Mouse (Mus musculus) hindbrain, embryonic 10.5 days (tissue): ENCODE data around the gene Fam19a1. TPM values are rescaled to one million over a fixed set of nuclear protein-coding genes. Genes with fewer than 3 reads are reported as not detected.

Experiments
- DNase-seq: peaks from one replicate; pipeline ENCODE4 v3.0.0-alpha.2; 2017; ENCODE audit warnings: low spot score
- H3K27ac ChIP-seq: fragments of 300-500 bp; sonication (generic); 2 replicates; pipeline ENCODE4 v1.5.1; 2016; ENCODE audit warnings: mild to moderate bottlenecking, moderate library complexity
- H3K27me3 ChIP-seq: fragments of 300-500 bp; sonication (generic); 2 replicates; pipeline ENCODE4 v1.6.1; 2016; ENCODE audit warnings: mild to moderate bottlenecking; ENCODE audit not compliant: poor library complexity, insufficient read depth, severe bottlenecking
- H3K36me3 ChIP-seq: fragments of 300-500 bp; sonication (generic); 2 replicates; pipeline ENCODE4 v1.6.1; 2016; ENCODE audit warnings: mild to moderate bottlenecking, moderate library complexity
- H3K4me1 ChIP-seq: fragments of 300-500 bp; sonication (generic); replicated peaks from 2 replicates; pipeline ENCODE4 v1.6.1; 2016; ENCODE audit warnings: mild to moderate bottlenecking
- H3K4me3 ChIP-seq: fragments of 300-500 bp; sonication (generic); 2 replicates; pipeline ENCODE4 v1.5.1; 2016; ENCODE audit warnings: mild to moderate bottlenecking, moderate library complexity
- H3K9me3 ChIP-seq: fragments of 300-500 bp; sonication (generic); 2 replicates; pipeline ENCODE4 v1.6.1; 2016; ENCODE audit warnings: mild to moderate bottlenecking, moderate library complexity
- WGBS: fragments of 180-500 bp; shearing (Covaris S2); methylation state at CpG from one replicate; pipeline ENCODE4 v1.1.7; 2016; 5-methylcytosine and 5-hydroxymethylcytosine counted together
- polyA plus RNA-seq: library from polyadenylated mRNA; unstranded; fragments of >200 nt; fragmentation: Nextera tagmentation; extraction: Ambion mirVana; gene quantifications from 2 replicates; pipeline ENCODE4 v1.2.1, GENCODE M21; 2016

Fam19a1 gene
- polyA plus RNA-seq, 1 experiment from 2014 or later, result 1.9 TPM

GRCm38 (mm10) chr6:96459041-96459440 is 346.1 kb downstream of the Fam19a1 start:
- 74% methylated on average over 4 of the region's 4 CpGs for WGBS
- H3K9me3 ChIP-seq, result no peaks in the 10 kb centered on the region
- H3K27me3 ChIP-seq, result no peaks in the 10 kb centered on the region
- no peak for DNase-seq
- H3K27ac ChIP-seq, result no peak overlapping the region
- H3K4me1 ChIP-seq, result peaks cover 5% of the 10 kb centered on the region; the same call in 1 of the 2 replicates
- no peaks in the 10 kb centered on the region for H3K36me3 ChIP-seq
- H3K4me3 ChIP-seq, result no peak overlapping the region

GRCm38 (mm10) chr6:96499464-96499863 is 386.5 kb downstream of the Fam19a1 start:
- Histone ChIP-seq H3K4me3 (no peak overlapping the region), H3K27me3 (no peaks in the 10 kb centered on the region), H3K27ac (no peak overlapping the region), H3K4me1 (peaks cover 4% of the 10 kb centered on the region; the same call in 1 of the 2 replicates), H3K9me3 (no peaks in the 10 kb centered on the region), H3K36me3 (no peaks in the 10 kb centered on the region)
- 90% methylated on average over 5 of the region's 5 CpGs for WGBS
- DNase-seq, result no peak

DNA sequence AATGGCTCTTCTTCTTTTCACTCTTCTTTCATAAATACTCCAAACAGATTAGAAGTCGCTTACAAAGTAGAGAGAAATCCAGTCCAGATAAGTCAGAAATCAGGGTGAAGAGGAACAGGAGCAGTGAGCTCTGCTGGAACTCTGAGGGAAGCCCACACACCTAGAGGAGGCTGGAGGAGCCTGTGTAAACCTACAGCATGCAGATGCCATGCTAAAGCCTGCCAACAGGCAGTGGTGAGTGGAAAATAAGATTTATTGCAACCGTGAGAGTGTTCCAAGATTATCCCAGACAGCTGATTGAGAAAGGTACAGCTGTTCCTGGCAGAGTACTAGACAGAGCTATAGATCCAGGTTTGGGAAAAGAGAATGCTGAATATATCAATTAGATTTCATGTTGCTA is 428.6 kb downstream of the Fam19a1 start:
- no peak for DNase-seq
- Histone ChIP-seq H3K27me3 (no peaks in the 10 kb centered on the region), H3K4me1 (peaks cover 7% of the 10 kb centered on the region), H3K27ac (no peak overlapping the region), H3K9me3 (no peaks in the 10 kb centered on the region), H3K36me3 (no peaks in the 10 kb centered on the region), H3K4me3 (no peak overlapping the region)
- 88% methylated on average over 2 of the region's 2 CpGs for WGBS

DNA sequence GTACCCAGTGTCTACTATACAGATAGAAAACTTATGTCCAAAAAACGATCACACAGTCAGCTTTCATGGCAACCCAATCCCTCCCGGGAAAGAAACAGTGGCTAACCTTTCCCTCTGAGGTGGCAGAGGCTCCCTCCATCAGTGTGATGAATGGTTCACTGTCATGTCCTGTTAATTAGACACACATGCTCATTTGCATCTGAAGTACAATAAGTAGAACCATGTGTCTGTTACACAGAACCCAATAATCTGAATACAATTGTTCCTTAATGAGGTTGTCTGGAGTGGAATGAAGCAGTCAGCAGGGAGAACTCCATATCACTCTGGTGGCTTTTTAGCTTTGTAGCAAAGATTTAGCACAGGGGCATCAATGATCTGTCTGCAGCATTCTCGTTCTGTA is 431.9 kb downstream of the Fam19a1 start:
- Histone ChIP-seq H3K27ac (no peak overlapping the region), H3K36me3 (no peaks in the 10 kb centered on the region), H3K4me1 (peaks cover 7% of the 10 kb centered on the region), H3K27me3 (no peaks in the 10 kb centered on the region), H3K4me3 (no peak overlapping the region), H3K9me3 (no peaks in the 10 kb centered on the region)
- 44% methylated on average over 3 of the region's 3 CpGs for WGBS
- DNase-seq, result no peak

DNA sequence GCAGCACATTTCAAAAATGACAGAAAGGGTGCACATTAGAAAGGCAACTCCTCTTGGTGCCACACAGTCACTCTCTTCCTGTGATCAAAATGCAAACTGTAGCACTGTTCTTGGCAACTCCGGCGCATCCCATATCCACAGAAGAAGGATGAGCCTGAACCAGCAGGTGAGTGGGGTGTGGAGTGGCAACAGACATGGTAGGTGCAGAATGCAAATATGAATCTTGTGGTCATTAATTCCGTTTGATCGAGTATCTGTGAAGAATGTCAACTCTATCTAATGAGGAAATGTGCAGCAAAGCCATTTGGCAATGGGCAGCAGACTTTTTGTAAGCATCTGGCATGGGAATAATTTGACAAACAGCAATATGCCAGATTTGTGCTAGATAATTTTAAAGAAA is 437.5 kb downstream of the Fam19a1 start:
- no peak overlapping the region for H3K27ac ChIP-seq
- H3K36me3 ChIP-seq, result no peaks in the 10 kb centered on the region
- no peaks in the 10 kb centered on the region for H3K9me3 ChIP-seq
- no peak for DNase-seq
- no peaks in the 10 kb centered on the region for H3K4me1 ChIP-seq
- no peaks in the 10 kb centered on the region for H3K27me3 ChIP-seq
- H3K4me3 ChIP-seq, result no peak overlapping the region
- 88% methylated on average over 4 of the region's 4 CpGs for WGBS

GRCm38 (mm10) chr6:96578649-96579048 is 465.7 kb downstream of the Fam19a1 start:
- DNase-seq, result no peak
- Histone ChIP-seq H3K4me1 (no peaks in the 10 kb centered on the region), H3K27me3 (no peaks in the 10 kb centered on the region), H3K36me3 (no peaks in the 10 kb centered on the region), H3K9me3 (no peaks in the 10 kb centered on the region), H3K27ac (no peak overlapping the region), H3K4me3 (no peak overlapping the region)
- WGBS, result 84% methylated on average over 5 of the region's 5 CpGs

DNA sequence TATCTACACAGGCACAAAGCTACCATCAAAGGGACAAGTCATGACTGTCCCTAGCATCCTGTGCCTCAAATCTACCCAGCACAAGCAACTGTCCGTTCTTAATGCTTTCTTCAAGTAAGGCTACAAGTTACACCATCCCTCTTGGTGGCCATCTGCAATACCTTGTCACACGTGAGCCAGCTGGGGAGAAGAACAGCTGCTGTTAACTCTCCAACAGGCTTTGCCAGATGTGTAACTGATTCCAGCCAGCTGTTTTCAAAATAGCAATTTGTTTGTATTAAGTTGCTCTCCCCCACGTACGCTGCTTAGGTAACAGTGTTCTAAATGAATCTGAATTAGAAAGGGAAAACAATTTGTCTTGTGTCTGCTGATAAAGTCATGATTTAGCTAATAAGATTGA is 467.8 kb downstream of the Fam19a1 start:
- WGBS, result 77% methylated on average over 4 of the region's 4 CpGs
- H3K27ac ChIP-seq, result no peak overlapping the region
- H3K9me3 ChIP-seq, result no peaks in the 10 kb centered on the region
- H3K27me3 ChIP-seq, result no peaks in the 10 kb centered on the region
- H3K36me3 ChIP-seq, result no peaks in the 10 kb centered on the region
- no peak for DNase-seq
- no peak overlapping the region for H3K4me3 ChIP-seq
- no peaks in the 10 kb centered on the region for H3K4me1 ChIP-seq

DNA sequence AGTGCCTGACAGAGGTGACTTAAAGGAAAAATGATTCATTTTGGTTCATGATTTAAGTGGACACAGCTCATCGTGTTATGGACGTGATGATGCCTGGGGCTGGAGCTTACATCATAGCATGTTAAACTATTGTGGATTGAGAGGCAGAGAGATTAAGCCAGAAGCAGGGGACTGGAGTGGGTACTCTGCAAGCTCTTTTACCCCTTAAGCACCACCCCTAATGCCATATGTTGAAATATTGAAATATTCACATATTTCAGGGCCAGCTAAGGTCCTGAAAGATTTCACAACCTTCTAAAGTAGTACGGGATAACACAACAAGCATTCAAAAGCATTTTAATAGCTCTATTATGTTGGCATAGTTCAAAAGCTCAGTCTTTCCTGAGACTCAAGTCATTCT is 468.2 kb downstream of the Fam19a1 start:
- Histone ChIP-seq H3K9me3 (no peaks in the 10 kb centered on the region), H3K27ac (no peak overlapping the region), H3K27me3 (no peaks in the 10 kb centered on the region), H3K4me3 (no peak overlapping the region), H3K4me1 (no peaks in the 10 kb centered on the region), H3K36me3 (no peaks in the 10 kb centered on the region)
- WGBS, result 87% methylated on average over 3 of the region's 3 CpGs
- DNase-seq, result no peak

- no peaks in the 10 kb centered on the region for H3K9me3 ChIP-seq
- no peaks in the 10 kb centered on the region for H3K27me3 ChIP-seq
- H3K4me1 ChIP-seq, result no peaks in the 10 kb centered on the region
- no peak for DNase-seq
- no peaks in the 10 kb centered on the region for H3K36me3 ChIP-seq
- 95% methylated on average over 4 of the region's 4 CpGs for WGBS
- no peak overlapping the region for H3K27ac ChIP-seq
- no peak overlapping the region for H3K4me3 ChIP-seq
Measured at GRCm38 (mm10) chr6:96587427-96587826, 474.5 kb downstream of the Fam19a1 start.

- H3K27me3 ChIP-seq, result no peaks in the 10 kb centered on the region
- H3K4me1 ChIP-seq, result no peaks in the 10 kb centered on the region
- H3K36me3 ChIP-seq, result no peaks in the 10 kb centered on the region
- DNase-seq, result no peak
- WGBS, result 73% methylated on average over 1 of the region's 1 CpGs
- no peak overlapping the region for H3K27ac ChIP-seq
- H3K9me3 ChIP-seq, result no peaks in the 10 kb centered on the region
- H3K4me3 ChIP-seq, result no peak overlapping the region
Measured at GRCm38 (mm10) chr6:96593031-96593430, 480.1 kb downstream of the Fam19a1 start.

- no peak for DNase-seq
- Histone ChIP-seq H3K27me3 (no peaks in the 10 kb centered on the region), H3K9me3 (no peaks in the 10 kb centered on the region), H3K4me3 (no peak overlapping the region), H3K4me1 (no peaks in the 10 kb centered on the region), H3K36me3 (no peaks in the 10 kb centered on the region), H3K27ac (no peak overlapping the region)
- 94% methylated on average over 10 of the region's 10 CpGs for WGBS
Measured at GRCm38 (mm10) chr6:96595201-96595600, 482.2 kb downstream of the Fam19a1 start.

GRCm38 (mm10) chr6:96624196-96624595 is 511.2 kb downstream of the Fam19a1 start:
- Histone ChIP-seq H3K9me3 (no peaks in the 10 kb centered on the region), H3K27me3 (no peaks in the 10 kb centered on the region), H3K4me3 (no peak overlapping the region), H3K27ac (no peak overlapping the region), H3K4me1 (no peaks in the 10 kb centered on the region), H3K36me3 (no peaks in the 10 kb centered on the region)
- DNase-seq, result no peak
- 89% methylated on average over 1 of the region's 1 CpGs for WGBS

DNA sequence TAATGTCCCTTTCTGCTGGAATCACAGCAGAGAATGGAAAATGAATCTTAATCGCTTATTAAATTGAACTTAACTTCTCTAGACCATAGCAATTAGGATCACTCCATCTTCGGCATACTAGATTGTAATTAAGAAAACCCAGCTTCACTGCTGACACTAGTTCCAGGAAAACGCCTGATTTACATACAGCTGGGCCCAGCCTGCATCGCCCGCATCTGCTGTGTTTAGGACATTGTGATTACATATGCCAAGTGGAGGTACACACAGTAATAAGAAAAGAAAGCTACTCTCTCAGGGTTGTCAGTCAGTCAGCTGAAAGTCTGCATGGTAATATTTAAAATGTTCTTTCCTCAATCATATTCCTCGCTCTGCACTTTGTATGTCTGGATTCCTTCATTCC is 518.6 kb downstream of the Fam19a1 start:
- WGBS, result 78% methylated on average over 6 of the region's 6 CpGs
- Histone ChIP-seq H3K27me3 (no peaks in the 10 kb centered on the region), H3K4me3 (no peak overlapping the region), H3K36me3 (no peaks in the 10 kb centered on the region), H3K27ac (peak overlapping the region; percentile 13; the same call in 1 of the 2 replicates), H3K4me1 (no peaks in the 10 kb centered on the region), H3K9me3 (no peaks in the 10 kb centered on the region)
- peak; percentile 5 for DNase-seq

DNA sequence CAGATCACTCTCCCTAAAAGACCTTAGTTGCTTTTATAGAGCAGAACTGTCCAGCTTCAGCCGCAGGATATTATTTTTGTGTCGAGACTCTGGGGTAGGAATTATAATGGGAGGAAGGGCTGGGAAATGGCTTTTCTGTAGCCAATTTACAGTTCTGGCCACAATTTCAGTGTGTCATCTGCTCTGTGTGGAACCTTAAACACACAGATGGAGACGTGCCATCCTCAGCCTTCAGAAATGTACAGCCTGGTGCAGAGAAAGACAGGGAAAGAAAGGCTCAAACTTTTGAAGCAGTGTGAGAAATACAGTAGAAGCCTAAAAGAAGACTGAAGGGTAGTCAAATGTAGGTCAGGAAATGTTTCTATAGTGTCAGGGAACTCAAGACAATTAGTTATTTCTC is 519.3 kb downstream of the Fam19a1 start:
- H3K4me1 ChIP-seq, result no peaks in the 10 kb centered on the region
- H3K36me3 ChIP-seq, result no peaks in the 10 kb centered on the region
- H3K27me3 ChIP-seq, result no peaks in the 10 kb centered on the region
- H3K9me3 ChIP-seq, result no peaks in the 10 kb centered on the region
- H3K4me3 ChIP-seq, result no peak overlapping the region
- DNase-seq, result no peak
- 86% methylated on average over 3 of the region's 3 CpGs for WGBS
- 0 out of 2 replicates have a peak overlapping the region, but pooled peaks have one; percentile 13 for H3K27ac ChIP-seq
